Mouse (Mus musculus) hindbrain, embryonic 14.5 days (tissue): ENCODE results near the gene Daw1. TPM values are rescaled to one million over a fixed set of nuclear protein-coding genes. Genes with fewer than 3 reads are reported as not detected.

Source experiments
- ATAC-seq: fragments of 200-750 bp; cut with Nextera tagmentation; 2 replicates; pipeline ENCODE4 v1.8.0; 2017; ENCODE audit warnings: moderate number of reproducible peaks, mild to moderate bottlenecking, moderate TSS enrichment, moderate library complexity; ENCODE audit not compliant: low FRiP score
- DNase-seq: peaks from one replicate; pipeline ENCODE4 v3.0.0-alpha.2; 2015; ENCODE audit warnings: low spot score
- H3K27ac ChIP-seq: fragments of 300-500 bp; sonication (generic); 2 replicates; pipeline ENCODE4 v1.5.1; 2014; ENCODE audit warnings: mild to moderate bottlenecking, moderate library complexity
- H3K27me3 ChIP-seq: fragments of 300-500 bp; sonication (generic); 2 replicates; pipeline ENCODE4 v1.6.1; 2014; ENCODE audit warnings: mild to moderate bottlenecking, low read length, mixed read lengths; ENCODE audit not compliant: control insufficient read depth, insufficient read depth
- H3K36me3 ChIP-seq: fragments of 300-500 bp; sonication (generic); replicated peaks from 2 replicates; pipeline ENCODE4 v1.6.1; 2014; ENCODE audit not compliant: control insufficient read depth, insufficient read depth
- H3K4me1 ChIP-seq: fragments of 300-500 bp; sonication (generic); replicated peaks from 2 replicates; pipeline ENCODE4 v1.6.1; 2014; ENCODE audit warnings: antibody characterized with exemption, low read length, mixed read lengths; ENCODE audit not compliant: control insufficient read depth, insufficient read depth
- H3K4me2 ChIP-seq: fragments of 300-500 bp; sonication (generic); replicated peaks from 2 replicates; pipeline ENCODE4 v1.6.1; 2014; ENCODE audit warnings: mild to moderate bottlenecking, moderate library complexity
- H3K4me3 ChIP-seq: fragments of 300-500 bp; sonication (generic); replicated peaks from 2 replicates; pipeline ENCODE4 v1.5.1; 2014; ENCODE audit warnings: mild to moderate bottlenecking, low read length
- H3K9ac ChIP-seq: fragments of 300-500 bp; sonication (generic); 2 replicates; pipeline ENCODE4 v1.6.1; 2014
- H3K9me3 ChIP-seq: fragments of 300-500 bp; sonication (generic); 2 replicates; pipeline ENCODE4 v1.6.1; 2016; ENCODE audit warnings: low read length; ENCODE audit not compliant: control insufficient read depth
- WGBS: fragments of 180-500 bp; shearing (Covaris S2); extraction: QIAGEN DNeasy Blood & Tissue Kit; methylation state at CpG from one replicate; pipeline ENCODE4 v1.1.7; 2014; 5-methylcytosine and 5-hydroxymethylcytosine counted together
- polyA plus RNA-seq: library from polyadenylated mRNA; unstranded; fragments of >200 nt; fragmentation: Nextera tagmentation; extraction: Ambion mirVana; gene quantifications from 2 replicates; pipeline ENCODE4 v1.2.1, GENCODE M21; 2014

Gene Daw1
- 1.2 and 2.0 TPM in 2 replicates for polyA plus RNA-seq

DNA sequence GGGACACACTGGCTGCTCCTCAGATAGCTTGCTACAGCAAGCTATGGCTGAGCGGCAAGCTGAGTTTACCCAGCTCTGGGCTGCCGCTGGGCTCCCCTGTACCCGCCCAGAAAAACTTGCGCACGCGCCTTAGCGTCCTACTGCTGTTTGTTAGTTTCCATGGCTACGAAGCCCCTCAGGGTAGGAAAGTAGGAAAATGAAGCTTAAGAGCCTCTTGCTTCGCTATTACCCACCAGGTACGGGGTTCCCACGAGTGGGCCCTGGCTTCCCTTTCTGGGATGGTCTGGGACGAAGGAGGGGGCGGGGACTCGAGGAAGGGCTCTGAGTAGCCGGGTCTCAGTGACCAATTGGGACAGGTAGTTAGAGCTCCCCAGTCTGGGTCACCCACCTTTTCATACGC, at the start of gene Daw1:
TSS of gene Daw1 (plus strand) at position 150 of the 400 bp plus-strand sequence.
- DNase-seq: peak; percentile 95
- peak within 1 kb of the TSS; percentile 63 for H3K4me2 ChIP-seq
- no peaks in the 10 kb centered on the region for H3K9me3 ChIP-seq
- peak within 1 kb of the TSS; percentile 37 for H3K4me3 ChIP-seq
- H3K36me3 ChIP-seq: no peaks in the 10 kb centered on the region
- H3K9ac ChIP-seq: peak within 1 kb of the TSS; percentile 47
- no peak within 1 kb of the TSS for H3K27ac ChIP-seq
- no peaks in the 10 kb centered on the region for H3K27me3 ChIP-seq
- peak; percentile 96 for ATAC-seq
- under 1% methylated on average over 16 of the region's 16 CpGs for WGBS
- H3K4me1 ChIP-seq: no peaks in the 10 kb centered on the region

DNA sequence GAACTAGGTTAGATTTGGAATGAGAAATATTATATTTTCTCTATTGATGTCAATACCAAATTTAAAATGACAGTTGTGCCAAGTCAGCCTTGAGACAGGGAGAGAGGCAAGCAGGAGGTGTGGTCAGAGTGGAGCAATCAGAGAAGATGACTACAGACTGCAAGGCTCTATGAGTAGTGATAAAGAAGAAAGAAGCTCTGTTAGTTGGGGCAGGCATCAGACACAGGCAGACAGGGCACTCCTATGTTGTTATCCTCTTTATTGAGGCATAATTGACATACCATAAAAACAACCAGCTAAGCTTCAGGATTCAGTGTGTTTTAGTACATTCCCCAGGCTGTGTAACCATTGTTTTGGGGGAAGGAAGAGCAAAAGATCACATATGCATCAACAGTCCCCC, 48.6 kb upstream of the Daw1 start:
- Histone ChIP-seq H3K36me3 (no peaks in the 10 kb centered on the region), H3K27me3 (no peaks in the 10 kb centered on the region), H3K9ac (no peak overlapping the region), H3K4me2 (no peak overlapping the region), H3K9me3 (no peaks in the 10 kb centered on the region), H3K27ac (no peak overlapping the region), H3K4me3 (no peak overlapping the region), H3K4me1 (no peaks in the 10 kb centered on the region)
- ATAC-seq (no peak), DNase-seq (no peak)

DNA sequence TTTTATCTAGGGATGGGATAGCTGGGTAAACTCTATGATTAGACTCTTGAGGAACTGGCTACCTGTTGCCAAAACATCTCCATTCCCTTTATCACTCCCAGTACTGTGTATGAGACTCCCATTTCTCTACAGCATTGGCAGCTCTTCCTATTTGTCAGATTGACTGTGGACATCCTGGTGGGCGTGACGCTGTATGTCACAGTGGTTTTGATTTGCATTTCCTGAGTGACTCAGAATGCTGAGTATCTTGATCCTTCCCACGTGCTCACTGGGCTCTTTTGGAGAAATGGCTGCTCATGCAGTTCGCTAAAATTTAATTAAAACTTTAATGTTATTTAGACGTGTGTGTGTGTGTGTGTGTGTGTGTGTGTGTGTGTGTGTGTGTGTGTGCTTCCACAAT, 47.8 kb upstream of the Daw1 start:
- Histone ChIP-seq H3K4me3 (no peak overlapping the region), H3K9ac (no peak overlapping the region), H3K9me3 (no peaks in the 10 kb centered on the region), H3K4me2 (no peak overlapping the region), H3K4me1 (no peaks in the 10 kb centered on the region), H3K36me3 (no peaks in the 10 kb centered on the region), H3K27ac (no peak overlapping the region), H3K27me3 (no peaks in the 10 kb centered on the region)
- DNase-seq (no peak), ATAC-seq (no peak)
- WGBS: 68% methylated on average over 5 of the region's 5 CpGs

DNA sequence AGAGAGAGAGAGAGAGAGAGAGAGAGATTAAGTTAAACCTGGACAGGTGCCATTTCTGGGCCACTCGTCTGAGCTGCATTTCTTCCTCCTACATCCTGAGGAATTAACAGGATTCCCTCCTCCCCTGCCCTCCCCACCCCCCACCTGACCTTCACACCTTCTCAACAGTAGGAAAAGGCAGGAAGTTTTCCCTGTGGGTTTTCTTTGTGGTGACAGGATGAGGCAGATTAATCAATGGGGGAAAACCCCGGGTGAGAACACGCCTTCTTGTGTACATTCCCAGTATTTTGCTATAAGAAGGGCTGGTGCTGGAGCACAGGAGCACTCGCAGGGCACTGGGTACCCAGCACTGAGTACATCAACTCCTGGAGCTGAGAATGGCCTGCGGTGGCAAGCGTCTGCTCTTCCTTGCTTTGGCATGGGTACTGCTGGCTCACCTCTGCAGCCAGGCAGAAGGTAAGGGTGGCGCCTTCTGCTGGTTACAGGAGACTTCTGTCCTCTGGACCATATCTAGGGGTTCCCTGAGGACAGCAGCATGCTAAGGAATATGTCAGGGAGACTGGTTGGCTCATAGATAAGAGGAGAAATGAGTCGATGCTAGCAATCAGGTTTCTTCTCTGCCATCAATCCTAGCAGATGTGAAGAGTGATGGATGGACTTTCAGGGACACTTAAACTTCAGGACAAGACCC, 43.0 kb upstream of the Daw1 start, which contains the start of gene Ccl20:
TSS of gene Ccl20 (plus strand) at position 320 of the 691 bp plus-strand sequence.
- H3K4me3 ChIP-seq: no peak within 1 kb of the TSS

DNA sequence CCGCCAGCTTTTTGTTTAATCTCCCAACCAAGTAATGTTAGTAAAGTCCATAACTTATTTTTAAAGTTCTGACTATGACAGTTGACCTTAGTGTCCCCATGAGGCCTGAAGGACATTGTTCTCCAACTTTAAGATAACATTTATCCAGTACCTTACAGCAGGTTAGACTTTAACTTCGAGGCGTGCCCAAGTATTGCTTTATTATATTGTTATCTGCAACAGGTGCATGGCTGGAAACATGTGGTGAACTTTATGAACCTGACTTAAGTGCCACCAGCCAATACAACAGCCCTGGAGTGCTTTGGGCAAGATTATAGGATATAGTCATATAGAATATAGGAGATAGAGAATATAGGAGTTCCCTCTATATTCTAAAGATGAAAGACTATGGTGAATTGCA, 42.3 kb upstream of the Daw1 start:
- H3K4me1 ChIP-seq: no peaks in the 10 kb centered on the region
- no peaks in the 10 kb centered on the region for H3K36me3 ChIP-seq
- no peaks in the 10 kb centered on the region for H3K27me3 ChIP-seq
- DNase-seq (no peak), ATAC-seq (no peak)
- H3K4me2 ChIP-seq: no peak overlapping the region
- H3K27ac ChIP-seq: no peak overlapping the region
- H3K4me3 ChIP-seq: no peak overlapping the region
- 92% methylated on average over 3 of the region's 3 CpGs for WGBS
- no peak overlapping the region for H3K9ac ChIP-seq
- H3K9me3 ChIP-seq: no peaks in the 10 kb centered on the region

More for the DNA sequence above, 43.0 kb upstream of the Daw1 start, which contains the start of gene Ccl20:
- 45% methylated on average over 8 of the region's 8 CpGs for WGBS
- H3K9ac ChIP-seq: no peak within 1 kb of the TSS
- no peaks in the 10 kb centered on the region for H3K36me3 ChIP-seq
- H3K27ac ChIP-seq: no peak within 1 kb of the TSS
- no peaks in the 10 kb centered on the region for H3K4me1 ChIP-seq
- no peaks in the 10 kb centered on the region for H3K27me3 ChIP-seq
- no peak for ATAC-seq
- no peak for DNase-seq
- H3K4me2 ChIP-seq: no peak within 1 kb of the TSS
- H3K9me3 ChIP-seq: no peaks in the 10 kb centered on the region

DNA sequence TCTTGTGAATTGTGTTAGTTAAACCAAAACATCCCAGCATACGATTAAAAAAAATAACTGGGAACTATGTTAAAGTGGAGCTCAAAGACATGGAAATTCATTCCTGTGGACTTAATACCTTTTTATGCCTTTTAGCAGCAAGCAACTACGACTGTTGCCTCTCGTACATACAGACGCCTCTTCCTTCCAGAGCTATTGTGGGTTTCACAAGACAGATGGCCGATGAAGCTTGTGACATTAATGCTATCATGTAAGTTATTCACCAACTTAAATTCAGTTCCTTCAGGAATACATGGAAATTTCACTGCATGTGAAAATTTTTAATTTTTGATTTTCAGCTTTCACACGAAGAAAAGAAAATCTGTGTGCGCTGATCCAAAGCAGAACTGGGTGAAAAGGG, 41.9 kb upstream of the Daw1 start:
- H3K9me3 ChIP-seq: no peaks in the 10 kb centered on the region
- no peak overlapping the region for H3K4me3 ChIP-seq
- H3K36me3 ChIP-seq: no peaks in the 10 kb centered on the region
- no peak for ATAC-seq
- no peak for DNase-seq
- no peak overlapping the region for H3K4me2 ChIP-seq
- 91% methylated on average over 7 of the region's 7 CpGs for WGBS
- no peaks in the 10 kb centered on the region for H3K4me1 ChIP-seq
- no peak overlapping the region for H3K27ac ChIP-seq
- no peak overlapping the region for H3K9ac ChIP-seq
- no peaks in the 10 kb centered on the region for H3K27me3 ChIP-seq

DNA sequence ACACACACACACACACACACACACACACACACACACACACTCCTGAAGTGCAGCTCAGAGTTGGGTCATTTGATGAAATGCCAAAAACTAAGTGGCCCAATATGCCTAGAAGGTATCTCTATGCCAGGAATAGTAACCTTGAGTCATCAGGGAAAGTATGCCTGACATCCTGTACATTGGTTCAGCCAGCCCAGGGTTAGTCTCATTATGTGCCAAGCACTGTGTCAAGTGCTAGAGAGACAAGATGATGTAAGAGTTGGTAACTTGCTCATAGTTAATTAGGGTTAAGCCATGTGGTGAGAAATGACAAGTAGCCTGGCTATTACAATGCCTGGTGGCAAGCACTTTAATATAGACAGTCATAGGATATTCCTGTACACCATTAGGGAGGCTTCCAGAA, 39.6 kb upstream of the Daw1 start:
- ATAC-seq (no peak), DNase-seq (no peak)
- Histone ChIP-seq H3K9me3 (no peaks in the 10 kb centered on the region), H3K4me2 (no peak overlapping the region), H3K4me3 (no peak overlapping the region), H3K27me3 (no peaks in the 10 kb centered on the region), H3K9ac (no peak overlapping the region), H3K27ac (no peak overlapping the region), H3K36me3 (no peaks in the 10 kb centered on the region), H3K4me1 (no peaks in the 10 kb centered on the region)

DNA sequence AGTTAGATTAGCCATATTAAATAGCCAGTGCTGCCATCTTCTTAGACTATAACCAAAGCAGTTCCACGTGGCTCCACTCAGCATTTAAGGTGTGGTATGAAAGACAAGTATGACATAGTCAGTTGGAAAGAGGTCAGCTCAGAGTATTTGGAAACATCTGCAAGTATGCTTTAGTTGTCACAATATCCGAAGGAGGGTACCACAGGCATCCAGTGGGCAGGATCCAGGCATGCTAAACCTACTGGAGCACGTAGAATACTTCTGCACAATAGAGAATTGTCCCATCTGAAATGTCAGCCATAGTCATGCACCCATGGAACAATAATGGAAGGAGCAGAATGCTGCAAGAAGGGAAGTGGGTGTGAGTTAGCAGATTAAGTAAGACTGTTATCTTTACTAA, 39.2 kb upstream of the Daw1 start:
- no peak for DNase-seq
- H3K9me3 ChIP-seq: no peaks in the 10 kb centered on the region
- no peak overlapping the region for H3K4me2 ChIP-seq
- no peak overlapping the region for H3K9ac ChIP-seq
- no peak overlapping the region for H3K27ac ChIP-seq
- no peaks in the 10 kb centered on the region for H3K36me3 ChIP-seq
- WGBS: 83% methylated on average over 3 of the region's 3 CpGs
- no peak for ATAC-seq
- H3K4me1 ChIP-seq: no peaks in the 10 kb centered on the region
- no peak overlapping the region for H3K4me3 ChIP-seq
- H3K27me3 ChIP-seq: no peaks in the 10 kb centered on the region

DNA sequence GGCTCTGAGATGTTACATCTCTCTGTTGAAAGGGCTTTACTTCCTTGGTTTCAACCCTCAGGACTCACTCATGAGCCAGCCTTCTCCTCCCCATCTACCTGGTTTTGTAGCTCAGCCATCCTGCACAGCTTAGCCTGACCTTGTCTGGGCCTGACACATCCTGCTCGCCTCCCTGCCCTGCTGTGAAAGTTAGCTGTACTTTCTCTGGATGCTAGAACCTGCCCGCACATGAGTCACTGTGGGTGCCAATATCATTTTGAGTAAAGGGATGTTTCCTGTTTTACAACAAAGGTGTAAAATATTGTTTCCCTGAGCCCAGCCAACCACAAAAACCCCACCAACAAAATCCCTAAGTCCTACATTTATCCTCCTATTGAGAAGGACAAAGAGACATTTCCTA, 36.4 kb upstream of the Daw1 start:
- Histone ChIP-seq H3K27ac (no peak overlapping the region), H3K4me3 (no peak overlapping the region), H3K27me3 (no peaks in the 10 kb centered on the region), H3K9me3 (no peaks in the 10 kb centered on the region), H3K4me1 (no peaks in the 10 kb centered on the region), H3K4me2 (no peak overlapping the region), H3K36me3 (no peaks in the 10 kb centered on the region), H3K9ac (no peak overlapping the region)
- WGBS: 95% methylated on average over 2 of the region's 2 CpGs
- DNase-seq (no peak), ATAC-seq (no peak)

DNA sequence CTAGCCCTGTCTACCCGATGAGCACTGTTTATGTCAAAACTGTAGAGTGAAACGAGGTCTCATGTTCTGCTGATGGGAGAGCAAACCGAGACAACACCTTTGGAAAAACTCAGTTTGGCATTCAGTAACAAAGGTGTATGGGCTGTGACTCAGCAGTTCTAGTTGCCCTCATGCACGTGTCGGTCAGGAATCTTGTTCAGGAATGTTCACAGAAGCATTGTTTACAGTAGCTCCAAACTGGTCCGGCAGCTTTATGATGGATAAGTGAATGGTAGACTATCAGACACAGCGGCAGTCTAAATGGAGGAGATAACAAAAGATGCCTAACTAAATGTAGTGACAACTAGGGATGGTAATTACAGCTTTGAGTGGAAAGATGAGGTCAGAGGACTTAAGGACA, 23.7 kb upstream of the Daw1 start:
- DNase-seq (no peak), ATAC-seq (no peak)
- 90% methylated on average over 7 of the region's 7 CpGs for WGBS
- Histone ChIP-seq H3K4me3 (no peak overlapping the region), H3K27me3 (no peaks in the 10 kb centered on the region), H3K9ac (no peak overlapping the region), H3K27ac (no peak overlapping the region), H3K9me3 (no peaks in the 10 kb centered on the region), H3K4me2 (no peak overlapping the region), H3K36me3 (no peaks in the 10 kb centered on the region), H3K4me1 (no peaks in the 10 kb centered on the region)
